Mouse (Mus musculus): ENCODE measurements at regions not wholly inside any gene's neighbourhood (a gene's known extent, or its start where the extent isn't known, plus 50 kb on each side); places are given as distances from the start of the nearest gene placed in this dataset.

- TF ChIP-seq CTCF (IDR thresholded peaks at IDR 0.05; ENCODE audit: low read depth) = no peak
- TF ChIP-seq EP300 (IDR thresholded peaks at IDR 0.05; ENCODE audit: low read depth) = no peak
Observed at GRCm38 (mm10) chr12:110214833-110215232, 64.0 kb upstream of the Dio3 start.

Data from liver, postnatal 0 days (tissue).